Mouse (Mus musculus) bone marrow macrophage, adult 2 months (primary cell): ENCODE measurements around the gene Rpl6.

ENCODE experiments used
- CTCF ChIP-seq: IDR thresholded peaks from 2 replicates; pipeline ENCODE4 v1.5.1; 2012; ENCODE audit warnings: low read depth, mild to moderate bottlenecking, low read length, moderate library complexity
- POLR2A ChIP-seq: IDR thresholded peaks from 2 replicates; pipeline ENCODE4 v1.6.1; 2012; ENCODE audit warnings: mild to moderate bottlenecking, low read depth, low read length, borderline replicate concordance

DNA sequence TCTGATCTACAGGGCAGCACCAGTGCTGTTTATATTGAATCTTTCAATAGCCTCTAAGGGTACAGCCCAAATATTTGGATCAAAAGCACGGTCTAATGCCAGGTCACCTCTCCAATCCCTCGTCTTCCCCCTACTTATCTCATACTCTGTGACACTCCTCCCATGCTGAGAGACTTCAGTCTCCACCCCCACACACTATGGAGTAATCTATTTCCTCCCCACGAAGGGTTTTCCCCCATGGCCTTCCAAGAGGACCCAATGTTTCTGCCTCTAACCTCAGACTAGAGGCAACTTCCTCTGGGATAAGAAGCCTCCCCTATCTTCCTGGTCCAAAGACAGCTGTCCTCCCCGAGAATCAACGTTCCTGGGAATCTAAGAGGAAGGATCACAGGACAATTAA, 7.5 kb upstream of the Rpl6 start:
- no peak for TF ChIP-seq POLR2A
- no peak for TF ChIP-seq CTCF
